Mouse (Mus musculus) cortical plate, adult 2 months (tissue): ENCODE data around the gene Hecw2. TPM values are rescaled to one million over a fixed set of nuclear protein-coding genes. Genes with fewer than 3 reads are reported as not detected.
A peak's percentile ranks its signal among the peaks of the same experiment; 100 is the strongest.

ENCODE experiments used
- H3K27ac ChIP-seq: fragments of 200-500 bp; 2 replicates; pipeline ENCODE4 v1.5.1; 2012; ENCODE audit warnings: low read length, control low read depth, inconsistent platforms; ENCODE audit not compliant: insufficient read depth
- H3K4me1 ChIP-seq: fragments of 200-500 bp; 2 replicates; pipeline ENCODE4 v1.6.1; 2011; ENCODE audit warnings: low read length; ENCODE audit not compliant: control insufficient read depth, insufficient read depth
- H3K4me3 ChIP-seq: fragments of 200-500 bp; 2 replicates; pipeline ENCODE4 v1.5.1; 2011; ENCODE audit warnings: mild to moderate bottlenecking, low read length, control low read depth; ENCODE audit not compliant: insufficient read depth
- CTCF ChIP-seq: fragments of 200-500 bp; IDR thresholded peaks from 2 replicates; pipeline ENCODE4 v1.5.1; 2011; ENCODE audit warnings: mild to moderate bottlenecking, control low read depth, low read length; ENCODE audit not compliant: insufficient read depth; ENCODE audit errors: extremely low read depth
- POLR2A ChIP-seq: fragments of 200-500 bp; IDR thresholded peaks from 2 replicates; pipeline ENCODE4 v1.6.1; 2011; ENCODE audit warnings: mild to moderate bottlenecking, low read length, control low read depth; ENCODE audit not compliant: insufficient read depth; ENCODE audit errors: extremely low read depth
- polyA plus RNA-seq: library from polyadenylated mRNA; depleted of rRNA; stranded (reverse); fragments of >200 nt; gene quantifications from 2 replicates; pipeline ENCODE4 v1.2.3, GENCODE M21; 2012

The Hecw2 gene
- polyA plus RNA-seq, 1 experiment, result 10.8 TPM

DNA sequence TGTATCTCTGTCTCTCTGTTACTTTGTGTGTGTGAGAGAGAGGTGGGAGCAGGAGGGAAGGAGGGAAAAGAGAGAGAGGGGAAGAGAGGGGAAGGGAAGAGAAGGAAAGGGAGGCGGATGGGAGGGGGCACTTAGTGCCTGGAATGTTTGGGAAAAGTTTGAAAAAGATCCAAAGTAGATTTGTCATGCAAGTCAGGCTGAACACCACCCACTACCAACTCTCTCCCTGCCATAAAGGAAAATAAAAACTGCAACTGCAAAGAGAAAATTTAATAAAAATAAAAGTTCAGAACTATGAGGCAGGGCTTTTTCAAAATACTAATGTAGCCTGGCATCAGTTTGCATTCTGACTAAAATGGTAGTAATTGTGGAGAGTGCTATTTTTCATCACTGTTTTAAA is 135.2 kb downstream of the Hecw2 start:
- Histone ChIP-seq H3K4me3 (no peak overlapping the region), H3K4me1 (peaks cover 2% of the 10 kb centered on the region), H3K27ac (no peak overlapping the region)
- TF ChIP-seq CTCF, result no peak
- TF ChIP-seq POLR2A, result no peak

DNA sequence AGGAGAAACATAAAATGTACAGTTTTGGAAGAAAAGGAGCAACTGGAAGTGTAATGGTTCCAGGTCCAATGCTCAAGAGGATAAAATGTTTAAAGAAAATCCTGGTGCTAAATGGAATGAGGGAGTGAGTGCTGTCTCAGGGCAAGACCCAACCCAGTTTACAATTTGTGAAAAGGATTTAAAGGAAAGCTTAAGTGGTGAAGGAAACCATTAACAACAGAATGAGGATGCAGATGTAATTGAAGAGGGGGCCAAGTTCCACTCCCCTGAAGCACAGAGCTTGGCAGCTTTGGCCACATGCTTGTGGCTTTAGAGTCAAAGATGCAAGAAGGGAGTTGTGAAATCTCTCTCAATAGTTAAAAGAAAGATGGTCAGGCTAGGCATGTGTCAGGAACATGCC is 142.2 kb downstream of the Hecw2 start:
- Histone ChIP-seq H3K4me3 (no peak overlapping the region), H3K27ac (no peak overlapping the region), H3K4me1 (peaks cover 2% of the 10 kb centered on the region)
- no peak for TF ChIP-seq POLR2A
- no peak for TF ChIP-seq CTCF

DNA sequence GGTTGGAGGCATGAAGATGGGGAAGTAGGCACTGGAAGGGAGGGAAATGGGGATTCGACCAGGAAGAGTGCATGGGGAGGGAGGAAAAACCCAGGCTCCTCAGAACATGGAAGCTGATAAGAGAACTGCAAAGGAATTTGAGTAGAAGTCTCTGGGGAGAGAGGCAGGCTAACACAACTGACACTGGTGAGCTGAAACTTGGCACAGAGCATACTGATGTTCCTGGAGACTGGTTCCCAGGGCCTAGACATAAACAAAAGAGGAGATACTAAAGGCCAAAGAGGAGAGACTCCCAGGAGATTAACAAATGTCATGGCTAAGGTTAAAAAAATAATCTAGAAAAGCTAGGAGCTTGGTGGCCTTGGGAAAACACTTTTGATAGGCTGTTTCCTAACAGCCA is 148.0 kb downstream of the Hecw2 start:
- TF ChIP-seq CTCF (no peak), POLR2A (no peak)
- Histone ChIP-seq H3K4me3 (no peak overlapping the region), H3K27ac (no peak overlapping the region), H3K4me1 (peaks cover 5% of the 10 kb centered on the region)

DNA sequence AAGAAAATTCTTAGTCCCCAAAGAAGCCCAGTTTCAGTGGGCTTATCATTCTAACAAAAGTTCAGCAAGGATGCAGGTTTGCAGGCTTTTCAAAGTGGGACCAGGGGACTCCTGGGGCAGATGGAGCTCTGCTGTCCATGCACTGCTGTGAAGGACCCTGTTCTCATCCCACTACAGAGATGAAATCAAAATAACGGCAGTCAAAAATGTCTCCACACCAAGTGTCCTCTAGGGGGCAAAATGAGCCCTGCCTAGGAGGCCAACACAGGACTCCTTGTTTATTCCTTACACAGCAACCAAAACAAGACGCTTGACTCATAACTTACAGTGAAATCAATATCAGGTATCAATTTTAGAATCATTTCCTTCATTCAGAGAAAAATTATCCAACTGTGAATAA is 155.9 kb downstream of the Hecw2 start:
- TF ChIP-seq POLR2A (no peak), CTCF (peak; percentile 50; the same call in 1 of the 2 replicates)
- Histone ChIP-seq H3K4me3 (no peak overlapping the region), H3K27ac (no peak overlapping the region), H3K4me1 (peaks cover 5% of the 10 kb centered on the region; the same call in 1 of the 2 replicates)

- no peak overlapping the region for H3K27ac ChIP-seq
- peaks cover 5% of the 10 kb centered on the region for H3K4me1 ChIP-seq
- H3K4me3 ChIP-seq, result no peak overlapping the region
- no peak for TF ChIP-seq POLR2A
- no peak for TF ChIP-seq CTCF
Measured at GRCm38 (mm10) chr1:54017686-54018085, 177.3 kb downstream of the Hecw2 start.

GRCm38 (mm10) chr1:54015739-54016138 is 179.2 kb downstream of the Hecw2 start:
- no peak overlapping the region for H3K4me3 ChIP-seq
- TF ChIP-seq POLR2A (no peak), CTCF (no peak)
- H3K4me1 ChIP-seq, result peaks cover 5% of the 10 kb centered on the region
- H3K27ac ChIP-seq, result no peak overlapping the region

GRCm38 (mm10) chr1:54012414-54012813 is 182.6 kb downstream of the Hecw2 start:
- TF ChIP-seq CTCF (no peak), POLR2A (no peak)
- H3K4me3 ChIP-seq, result no peak overlapping the region
- H3K4me1 ChIP-seq, result peaks cover 3% of the 10 kb centered on the region
- H3K27ac ChIP-seq, result no peak overlapping the region

DNA sequence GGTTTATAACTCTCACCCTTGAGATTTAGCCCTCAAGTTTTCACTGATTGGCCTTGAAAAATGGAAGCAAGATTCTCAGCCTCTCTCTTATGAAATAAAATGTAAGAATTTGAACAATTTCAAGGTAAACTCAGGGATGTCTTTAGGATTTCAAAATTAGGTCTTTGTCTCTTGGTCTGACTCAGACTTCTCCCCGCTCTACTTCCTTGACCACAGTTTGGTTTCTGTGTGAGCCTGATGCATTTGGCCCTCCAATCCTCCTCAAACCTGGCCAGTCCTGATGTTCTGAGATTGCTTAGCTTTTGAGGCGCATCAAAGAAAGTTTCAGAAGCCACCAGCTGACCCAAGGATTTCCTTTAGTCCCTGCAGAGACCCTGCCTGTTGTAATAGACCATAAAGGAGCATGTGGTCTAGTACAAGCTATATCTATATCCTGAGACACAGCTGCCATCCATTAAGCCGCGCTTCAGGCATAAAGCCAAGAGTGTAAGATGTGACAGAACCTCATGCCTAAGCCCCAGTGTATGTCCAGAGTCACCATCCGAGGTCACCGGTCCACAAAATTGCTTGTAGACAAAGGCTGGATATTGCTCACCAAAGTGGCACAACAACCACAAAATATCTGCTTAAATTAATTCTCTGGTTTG is 185.4 kb downstream of the Hecw2 start:
- Histone ChIP-seq H3K4me3 (no peak overlapping the region), H3K4me1 (peaks cover 9% of the 10 kb centered on the region), H3K27ac (no peak overlapping the region)
- no peak for TF ChIP-seq CTCF
- no peak for TF ChIP-seq POLR2A

- H3K4me3 ChIP-seq, result no peak overlapping the region
- no peak for TF ChIP-seq POLR2A
- TF ChIP-seq CTCF, result no peak
- H3K27ac ChIP-seq, result 0 out of 2 replicates have a peak overlapping the region, but pooled peaks have one; percentile 74
- peaks cover 15% of the 10 kb centered on the region for H3K4me1 ChIP-seq
Measured at GRCm38 (mm10) chr1:54005860-54006386, 189.0 kb downstream of the Hecw2 start.

DNA sequence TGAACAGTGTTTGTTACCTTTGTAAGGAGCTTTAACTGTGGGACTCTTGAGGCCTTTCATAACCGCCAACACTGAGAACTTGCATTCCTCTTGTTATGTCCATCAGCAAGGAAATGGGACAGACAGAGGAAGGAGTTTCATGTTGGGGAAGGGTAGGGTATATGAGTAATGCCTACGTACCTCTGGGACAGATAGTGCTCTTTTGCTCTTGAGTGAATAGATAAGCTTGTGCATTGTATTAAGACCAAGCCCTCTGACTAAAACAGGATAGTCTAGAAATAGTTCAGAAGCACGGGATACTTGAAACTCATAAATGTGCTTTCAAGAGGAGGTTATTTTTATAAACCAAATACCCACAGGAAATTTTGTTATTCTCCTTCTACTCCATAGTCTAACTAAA is 191.7 kb downstream of the Hecw2 start:
- TF ChIP-seq CTCF (no peak), POLR2A (no peak)

More for the DNA sequence above, 191.7 kb downstream of the Hecw2 start:
- H3K4me3 ChIP-seq, result no peak overlapping the region
- H3K27ac ChIP-seq, result no peak overlapping the region
- H3K4me1 ChIP-seq, result peaks cover 15% of the 10 kb centered on the region
